In the genomic region with DNA sequence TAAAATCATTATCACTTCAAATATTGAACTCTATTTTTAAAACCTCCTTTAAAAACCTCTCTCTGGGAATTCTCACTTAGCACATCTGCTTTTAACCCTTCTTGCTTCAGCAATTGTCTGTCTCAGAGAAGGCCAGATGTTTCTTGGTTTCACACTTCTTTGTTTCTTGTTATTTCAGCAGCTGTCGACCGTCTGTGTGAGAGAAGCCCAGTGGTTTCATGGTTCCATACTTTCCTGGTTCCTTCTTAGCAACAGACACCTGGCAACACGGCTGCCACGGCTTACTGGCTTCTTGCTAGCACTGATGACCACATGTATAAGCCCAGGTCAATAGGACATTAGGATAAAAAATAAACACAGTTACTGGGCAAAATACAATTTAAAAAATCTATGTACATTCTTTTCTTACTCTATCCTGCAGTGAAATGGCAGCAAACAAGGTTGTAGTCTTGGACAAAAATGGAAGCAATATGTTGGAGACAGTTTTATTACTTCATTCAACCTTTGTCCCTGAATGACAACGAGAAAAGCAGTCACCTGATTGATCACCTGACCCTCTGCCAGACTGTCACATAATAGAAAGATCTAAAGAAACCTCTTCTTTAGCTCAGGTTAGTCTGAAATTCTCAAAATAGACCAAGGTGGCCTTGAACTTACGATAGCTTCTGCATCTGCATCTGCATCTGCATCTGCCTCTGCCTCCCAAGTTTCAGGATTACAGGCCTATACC, we compare ENCODE assay signal across 22 mouse cellular contexts. TPM values are rescaled to one million over a fixed set of nuclear protein-coding genes. Genes with fewer than 3 reads are reported as not detected.
DNase-seq lines count a peak whose midpoint lies in the region; ATAC-seq and TF ChIP-seq lines count a peak whose summit lies in the region.
"Had no signal": no experiment of that assay in that cellular context is flagged by ENCODE, and none has a peak within 500 bp of the region (broad histone marks: within the 10 kb centered on the region; RNA-seq: fewer than 3 reads in every experiment).

No protein-coding gene starts in this region.

- H3K4me2 ChIP-seq in liver, embryonic 12.5 days, result no peak overlapping the region
- H3K4me2 ChIP-seq in intestine, embryonic 16.5 days (ENCODE audit: low read depth, low read length), result no peak overlapping the region
- H3K4me2 ChIP-seq: embryonic facial prominence, embryonic 12.5 days; forebrain, embryonic 12.5 days; hindbrain, embryonic 14.5 days had no signal

- no peak for ATAC-seq in liver, embryonic 12.5 days
- ATAC-seq in intestine, embryonic 16.5 days, result peak; percentile 31; the same call in 1 of the 2 replicates
- ATAC-seq: activated CD4-positive, CD25-positive, alpha-beta regulatory T cell, adult 4 months; forebrain, embryonic 16.5 days; Patski had no signal

- H3K27ac ChIP-seq in liver, adult 2 months (replicated peaks; ENCODE audit: insufficient read depth, low read depth, low read length), result no peak overlapping the region
- H3K27ac ChIP-seq in liver, embryonic 12.5 days, result no peak overlapping the region
- no peak overlapping the region; the same call in 1 of the 2 replicates for H3K27ac ChIP-seq in intestine, embryonic 16.5 days (ENCODE audit: low read length)
- H3K27ac ChIP-seq: embryonic facial prominence, embryonic 12.5 days; forebrain, embryonic 12.5 days; gastrocnemius, adult 2 months; heart, embryonic 10.5 days; hindbrain, embryonic 14.5 days had no signal

- 63% methylated on average over 6 of the region's 6 CpGs for WGBS in liver, adult 2 months
- 81% methylated on average over 6 of the region's 6 CpGs for WGBS in liver, embryonic 12.5 days (ENCODE audit: insufficient replicate concordance)
- 53% methylated on average over 6 of the region's 6 CpGs for WGBS in intestine, embryonic 16.5 days

- H3K4me3 ChIP-seq in liver, adult 2 months (ENCODE audit: insufficient read depth, low read depth, low read length), result no peak overlapping the region
- no peak overlapping the region for H3K4me3 ChIP-seq in liver, embryonic 12.5 days
- no peak overlapping the region for H3K4me3 ChIP-seq in intestine, embryonic 16.5 days (ENCODE audit: low read length)
- H3K4me3 ChIP-seq: embryonic facial prominence, embryonic 12.5 days; forebrain, embryonic 12.5 days; gastrocnemius, adult 2 months; heart, embryonic 10.5 days had no signal

- no peaks in the 10 kb centered on the region for H3K27me3 ChIP-seq in liver, adult 2 months (ENCODE audit: control insufficient read depth, insufficient read depth, low read length)
- no peaks in the 10 kb centered on the region for H3K27me3 ChIP-seq in liver, embryonic 12.5 days (replicated peaks)
- H3K27me3 ChIP-seq in intestine, embryonic 16.5 days (replicated peaks; ENCODE audit: control insufficient read depth, insufficient read depth, low read length), result no peaks in the 10 kb centered on the region
- H3K27me3 ChIP-seq: embryonic facial prominence, embryonic 12.5 days; forebrain, embryonic 12.5 days; Patski had no signal

- DNase-seq in embryo, embryonic 10 days (ENCODE audit: low spot score), result peak; percentile 39
- no peak for DNase-seq in embryo, embryonic 11 days
- DNase-seq in liver, adult 2 months (ENCODE audit: extremely low read depth, low read depth, low spot score), result peak; percentile 77
- DNase-seq in A20 (ENCODE audit: low read depth, low spot score), result peak; percentile 84
- no peak for DNase-seq in adipocyte (ENCODE audit: low spot score)
- DNase-seq in cerebellum, postnatal 14 days, result no peak
- DNase-seq: adrenal gland, adult 2 months; cerebellum, adult 2 months; cerebellum, postnatal 10 days; gastrocnemius, adult 2 months; gastrocnemius, postnatal 25 days; heart, postnatal 10 days; kidney, adult 11 months had no signal

- H3K79me2 ChIP-seq in liver, adult 2 months (ENCODE audit: control insufficient read depth, insufficient read depth, low read length), result no peaks in the 10 kb centered on the region; the same call in 1 of the 2 replicates

- no peak for TF ChIP-seq POLR2A in liver, adult 2 months (IDR thresholded peaks at IDR 0.05; ENCODE audit: extremely low read depth, insufficient read depth, low read length)

- H3K36me3 ChIP-seq in liver, adult 2 months (ENCODE audit: control insufficient read depth, insufficient read depth, low read length), result peaks cover 25% of the 10 kb centered on the region
- peaks cover 92% of the 10 kb centered on the region for H3K36me3 ChIP-seq in liver, embryonic 12.5 days
- H3K36me3 ChIP-seq in intestine, embryonic 16.5 days (ENCODE audit: control insufficient read depth, insufficient read depth, low read length), result no peaks in the 10 kb centered on the region
- H3K36me3 ChIP-seq: embryonic facial prominence, embryonic 12.5 days had no signal

- no peak for TF ChIP-seq CTCF in liver, adult 2 months (IDR thresholded peaks at IDR 0.05; ENCODE audit: low read depth, low read length)

- H3K4me1 ChIP-seq in liver, adult 2 months (ENCODE audit: control insufficient read depth, insufficient read depth, low read length), result peaks cover 16% of the 10 kb centered on the region
- peaks cover 33% of the 10 kb centered on the region for H3K4me1 ChIP-seq in liver, embryonic 12.5 days
- peaks cover 3% of the 10 kb centered on the region; the same call in 1 of the 2 replicates for H3K4me1 ChIP-seq in intestine, embryonic 16.5 days (ENCODE audit: control insufficient read depth, insufficient read depth, low read length)
- H3K4me1 ChIP-seq: heart, embryonic 10.5 days had no signal

- H3K9ac ChIP-seq in liver, adult 2 months (ENCODE audit: low read depth, low read length), result no peak overlapping the region
- no peak overlapping the region for H3K9ac ChIP-seq in liver, embryonic 12.5 days
- no peak overlapping the region for H3K9ac ChIP-seq in intestine, embryonic 16.5 days (ENCODE audit: low read depth, low read length)
- H3K9ac ChIP-seq: embryonic facial prominence, embryonic 12.5 days; forebrain, embryonic 12.5 days; hindbrain, embryonic 14.5 days had no signal

- no peaks in the 10 kb centered on the region for H3K9me3 ChIP-seq in liver, embryonic 12.5 days (replicated peaks)
- no peaks in the 10 kb centered on the region for H3K9me3 ChIP-seq in intestine, embryonic 16.5 days (ENCODE audit: control insufficient read depth, low read length)
- H3K9me3 ChIP-seq: embryonic facial prominence, embryonic 12.5 days; forebrain, embryonic 12.5 days; heart, embryonic 10.5 days had no signal

RNA-seq across cellular contexts. Expression of a gene that starts 17.5 kb away (rescaled TPM):
- total RNA-seq in liver, adult 2 months (2014; rRNA removed), result 36.1 and 46.2 TPM in 2 replicates
- polyA plus RNA-seq in liver, adult 2 months (2012; rRNA removed), result 17.1 and 19.8 TPM in 2 replicates
- 59.3 and 60.6 TPM in 2 replicates for polyA plus RNA-seq in liver, embryonic 12.5 days (2016; fragmentation: Nextera tagmentation; extraction: Ambion mirVana)
- 89.7 and 100 TPM in 2 replicates for polyA plus RNA-seq in intestine, embryonic 16.5 days (2015; fragmentation: Nextera tagmentation; extraction: Ambion mirVana)

RNA-seq across cellular contexts. Expression of a gene that starts 24.7 kb away (rescaled TPM):
- 136 and 148 TPM in 2 replicates for total RNA-seq in liver, adult 2 months (2014; rRNA removed)
- 32.2 and 38.5 TPM in 2 replicates for polyA plus RNA-seq in liver, adult 2 months (2012; rRNA removed)
- polyA plus RNA-seq in liver, embryonic 12.5 days (2016; fragmentation: Nextera tagmentation; extraction: Ambion mirVana), result 15.4 and 16.0 TPM in 2 replicates
- polyA plus RNA-seq in intestine, embryonic 16.5 days (2015; fragmentation: Nextera tagmentation; extraction: Ambion mirVana), result 27.7 and 30.2 TPM in 2 replicates

Comparison
In these comparisons a context has a peak if more than half of its experiments do, and no peak if none do; other contexts are left out.
1. DNase-seq: peak in embryo, embryonic 10 days (single experiment), liver, adult 2 months (single experiment) and A20 (single experiment); none in embryo, embryonic 11 days (single experiment), adipocyte (single experiment) and cerebellum, postnatal 14 days (0 of 2).